Mouse (Mus musculus) hindbrain, embryonic 16.5 days (tissue): ENCODE data around the gene Faap20. TPM values are rescaled to one million over a fixed set of nuclear protein-coding genes. Genes with fewer than 3 reads are reported as not detected.

Source experiments
- ATAC-seq: fragments of 200-750 bp; cut with Nextera tagmentation; 2 replicates; pipeline ENCODE4 v1.8.0; 2017; ENCODE audit warnings: moderate TSS enrichment, moderate library complexity
- H3K27ac ChIP-seq: fragments of 300-500 bp; sonication (generic); 2 replicates; pipeline ENCODE4 v1.5.1; 2014; ENCODE audit warnings: low read depth, mild to moderate bottlenecking, control low read depth, low read length, moderate library complexity
- H3K27me3 ChIP-seq: fragments of 300-500 bp; sonication (generic); replicated peaks from 2 replicates; pipeline ENCODE4 v1.6.1; 2014; ENCODE audit warnings: low read length; ENCODE audit not compliant: control insufficient read depth, insufficient read depth
- H3K36me3 ChIP-seq: fragments of 300-500 bp; sonication (generic); 2 replicates; pipeline ENCODE4 v1.6.1; 2014; ENCODE audit warnings: mild to moderate bottlenecking, low read length, moderate library complexity, mixed read lengths; ENCODE audit not compliant: control insufficient read depth, insufficient read depth
- H3K4me1 ChIP-seq: fragments of 300-500 bp; sonication (generic); 2 replicates; pipeline ENCODE4 v1.6.1; 2014; ENCODE audit warnings: low read depth, low read length; ENCODE audit not compliant: control insufficient read depth, insufficient read depth
- H3K4me2 ChIP-seq: fragments of 300-500 bp; sonication (generic); 2 replicates; pipeline ENCODE4 v1.6.1; 2014; ENCODE audit warnings: mild to moderate bottlenecking, low read length, control low read depth, moderate library complexity
- H3K4me3 ChIP-seq: fragments of 300-500 bp; sonication (generic); 2 replicates; pipeline ENCODE4 v1.5.1; 2014; ENCODE audit warnings: mild to moderate bottlenecking, low read length, control low read depth, moderate library complexity
- H3K9ac ChIP-seq: fragments of 300-500 bp; sonication (generic); 2 replicates; pipeline ENCODE4 v1.6.1; 2014; ENCODE audit warnings: low read depth, mild to moderate bottlenecking, control low read depth, low read length, moderate library complexity
- H3K9me3 ChIP-seq: fragments of 300-500 bp; sonication (generic); 2 replicates; pipeline ENCODE4 v1.6.1; 2014; ENCODE audit warnings: mild to moderate bottlenecking, low read length, moderate library complexity; ENCODE audit not compliant: control insufficient read depth
- WGBS: fragments of 180-500 bp; shearing (Covaris S2); extraction: QIAGEN DNeasy Blood & Tissue Kit; methylation state at CpG from one replicate; pipeline ENCODE4 v1.1.7; 2014; 5-methylcytosine and 5-hydroxymethylcytosine counted together
- polyA plus RNA-seq: library from polyadenylated mRNA; unstranded; fragments of >200 nt; fragmentation: Nextera tagmentation; extraction: Ambion mirVana; gene quantifications from 2 replicates; pipeline ENCODE4 v1.2.1, GENCODE M21; 2015

The Faap20 gene
- polyA plus RNA-seq, 1 experiment from 2014 or later: 72.5 TPM

- Histone ChIP-seq H3K27ac (no peak overlapping the region), H3K27me3 (no peaks in the 10 kb centered on the region), H3K9ac (peak overlapping the region; percentile 9; the same call in 1 of the 2 replicates), H3K4me3 (no peak overlapping the region), H3K4me2 (no peak overlapping the region), H3K4me1 (peaks cover 8% of the 10 kb centered on the region), H3K9me3 (no peaks in the 10 kb centered on the region), H3K36me3 (no peaks in the 10 kb centered on the region)
- WGBS: 71% methylated on average over 5 of the region's 5 CpGs
- ATAC-seq: no peak
These were observed 23.7 kb upstream of the Faap20 start for GRCm38 (mm10) chr4:155225918-155226317.

DNA sequence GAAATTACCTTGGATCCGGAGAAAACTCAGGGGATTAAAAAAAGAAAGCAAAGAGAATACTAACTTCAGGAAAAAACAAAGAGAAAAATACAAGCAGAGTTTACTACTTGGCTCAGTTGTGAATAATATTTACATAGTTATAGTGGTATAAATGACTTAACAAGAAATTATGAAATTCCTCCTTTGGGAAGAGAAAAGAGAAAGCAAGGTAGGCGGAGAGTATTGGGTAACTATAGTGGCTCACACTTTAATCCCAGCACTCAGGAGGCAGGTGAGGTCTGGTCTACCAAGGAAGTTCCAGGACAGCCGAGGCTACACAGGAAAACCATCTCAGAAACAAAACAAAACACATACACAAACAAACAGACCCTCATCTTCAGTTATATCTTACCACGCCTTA is 21.6 kb upstream of the Faap20 start:
- no peak overlapping the region for H3K27ac ChIP-seq
- 90% methylated on average over 4 of the region's 4 CpGs for WGBS
- no peaks in the 10 kb centered on the region for H3K36me3 ChIP-seq
- H3K27me3 ChIP-seq: no peaks in the 10 kb centered on the region
- no peak overlapping the region for H3K9ac ChIP-seq
- no peak for ATAC-seq
- no peak overlapping the region for H3K4me2 ChIP-seq
- H3K4me1 ChIP-seq: peaks cover 3% of the 10 kb centered on the region
- no peak overlapping the region for H3K4me3 ChIP-seq
- no peaks in the 10 kb centered on the region for H3K9me3 ChIP-seq

GRCm38 (mm10) chr4:155228461-155228860 is 21.1 kb upstream of the Faap20 start:
- H3K27me3 ChIP-seq: no peaks in the 10 kb centered on the region
- no peaks in the 10 kb centered on the region for H3K9me3 ChIP-seq
- no peak overlapping the region for H3K9ac ChIP-seq
- no peak overlapping the region for H3K4me3 ChIP-seq
- no peak for ATAC-seq
- H3K4me2 ChIP-seq: no peak overlapping the region
- H3K36me3 ChIP-seq: no peaks in the 10 kb centered on the region
- H3K4me1 ChIP-seq: peaks cover 3% of the 10 kb centered on the region
- WGBS: 78% methylated on average over 5 of the region's 5 CpGs
- H3K27ac ChIP-seq: no peak overlapping the region

- 0 out of 2 replicates have a peak, but pooled peaks have one; percentile 8 for ATAC-seq
- Histone ChIP-seq H3K4me3 (no peak overlapping the region), H3K9ac (peak overlapping the region; percentile 8), H3K27ac (peak overlapping the region; percentile 86), H3K27me3 (no peaks in the 10 kb centered on the region), H3K9me3 (no peaks in the 10 kb centered on the region), H3K4me2 (no peak overlapping the region), H3K36me3 (no peaks in the 10 kb centered on the region), H3K4me1 (peaks cover 27% of the 10 kb centered on the region)
- 14% methylated on average over 10 of the region's 10 CpGs for WGBS
These were observed 15.7 kb upstream of the Faap20 start for GRCm38 (mm10) chr4:155233878-155234277.

GRCm38 (mm10) chr4:155234371-155235310 is 15.0 kb upstream of the Faap20 start:
- Histone ChIP-seq H3K4me2 (peak overlapping the region; percentile 36), H3K27ac (peak overlapping the region; percentile 86), H3K4me1 (peaks cover 27% of the 10 kb centered on the region), H3K27me3 (no peaks in the 10 kb centered on the region), H3K4me3 (no peak overlapping the region), H3K36me3 (no peaks in the 10 kb centered on the region), H3K9ac (peak overlapping the region; percentile 45), H3K9me3 (no peaks in the 10 kb centered on the region)
- no peak for ATAC-seq
- 63% methylated on average over 8 of the region's 8 CpGs for whole genome bisulfite sequencing

- 0 out of 2 replicates have a peak overlapping the region, but pooled peaks have one; percentile 1 for H3K4me3 ChIP-seq
- 12% methylated on average over 17 of the region's 18 CpGs for WGBS
- peak; percentile 94 for ATAC-seq
- peak overlapping the region; percentile 36 for H3K4me2 ChIP-seq
- H3K9ac ChIP-seq: peak overlapping the region; percentile 46
- no peaks in the 10 kb centered on the region for H3K36me3 ChIP-seq
- H3K9me3 ChIP-seq: no peaks in the 10 kb centered on the region
- peaks cover 27% of the 10 kb centered on the region for H3K4me1 ChIP-seq
- H3K27ac ChIP-seq: peak overlapping the region; percentile 86
- no peaks in the 10 kb centered on the region for H3K27me3 ChIP-seq
These were observed 14.1 kb upstream of the Faap20 start for GRCm38 (mm10) chr4:155235311-155236119.

DNA sequence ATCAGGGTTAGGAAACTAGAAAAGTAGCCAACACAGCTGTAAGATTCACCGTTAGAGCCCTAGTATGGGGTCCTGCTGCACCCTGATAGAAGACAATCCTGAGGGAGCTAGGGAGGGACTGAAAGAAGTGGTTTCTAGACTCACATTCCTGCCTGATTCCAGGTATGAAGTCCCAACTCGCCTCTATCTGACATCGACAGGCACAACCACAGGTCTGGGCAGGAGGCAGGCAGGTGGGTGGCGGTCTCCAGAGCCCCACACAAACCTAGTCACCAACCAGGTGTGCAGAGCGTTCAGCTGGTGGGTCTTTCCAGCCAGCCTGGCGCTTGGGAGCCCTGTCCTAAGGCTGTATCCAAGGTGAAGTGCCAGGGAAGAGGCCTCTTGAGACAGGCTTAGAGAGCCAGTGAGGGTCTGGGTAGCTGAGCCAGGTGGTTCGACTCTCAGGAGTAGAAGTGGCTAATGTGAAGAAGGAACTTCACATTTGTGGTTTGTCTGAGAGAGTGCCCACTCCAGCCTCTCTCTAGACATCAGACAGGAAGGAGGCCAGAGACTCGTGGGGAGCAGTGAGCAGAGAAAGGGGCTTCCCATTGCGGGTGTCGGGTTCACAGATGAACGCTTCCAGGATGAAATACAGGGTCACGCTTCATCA is 12.7 kb upstream of the Faap20 start:
- Histone ChIP-seq H3K4me2 (no peak overlapping the region), H3K9me3 (no peaks in the 10 kb centered on the region), H3K9ac (no peak overlapping the region), H3K27ac (peak overlapping the region; percentile 86), H3K36me3 (no peaks in the 10 kb centered on the region), H3K4me1 (peaks cover 27% of the 10 kb centered on the region), H3K27me3 (no peaks in the 10 kb centered on the region), H3K4me3 (no peak overlapping the region)
- no peak for ATAC-seq
- WGBS: 72% methylated on average over 12 of the region's 12 CpGs

DNA sequence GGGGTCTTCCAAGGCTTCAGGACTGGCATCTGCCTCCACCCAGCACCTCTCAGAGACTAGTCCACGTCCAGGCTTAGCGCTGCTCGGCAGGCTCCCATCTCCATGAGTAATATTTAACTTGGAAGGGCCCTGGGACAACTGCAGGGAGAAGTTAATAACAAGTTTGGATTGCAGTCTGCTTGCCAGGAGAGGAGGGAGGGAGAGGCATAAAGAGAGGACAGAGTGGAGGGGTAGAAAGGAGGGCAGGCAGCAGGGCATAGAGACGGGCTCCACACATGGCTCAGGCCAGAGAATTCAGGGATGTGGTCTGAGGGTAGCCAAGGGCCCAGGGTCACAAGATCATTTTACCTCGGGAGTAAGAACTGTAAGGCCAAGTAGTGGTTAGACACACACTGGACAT is 11.3 kb upstream of the Faap20 start:
- ATAC-seq: no peak
- H3K4me1 ChIP-seq: peaks cover 27% of the 10 kb centered on the region
- WGBS: 57% methylated on average over 5 of the region's 5 CpGs

More for the DNA sequence above, 11.3 kb upstream of the Faap20 start:
- peak overlapping the region; percentile 10; the same call in 1 of the 2 replicates for H3K9ac ChIP-seq
- H3K4me2 ChIP-seq: no peak overlapping the region
- H3K27ac ChIP-seq: no peak overlapping the region; the same call in 1 of the 2 replicates
- no peaks in the 10 kb centered on the region for H3K36me3 ChIP-seq
- no peak overlapping the region for H3K4me3 ChIP-seq
- H3K9me3 ChIP-seq: no peaks in the 10 kb centered on the region
- H3K27me3 ChIP-seq: no peaks in the 10 kb centered on the region
